Mouse (Mus musculus) left cerebral cortex, postnatal 25 days (tissue): ENCODE measurements around the gene Vsig2. TPM values are rescaled to one million over a fixed set of nuclear protein-coding genes. Genes with fewer than 3 reads are reported as not detected.

ENCODE experiments used
- DNase-seq, 2 experiments: peaks; one replicate each; pipeline ENCODE4 v3.0.0; 2022; ENCODE audit warnings: low spot score in 2 of 2, mixed read lengths in 1 of 2
- intact Hi-C: fragments of 180-260 bp; cut with DNase I; formaldehyde crosslinking; loops from one replicate; pipeline ENCODE4 v1.15.1; 2025
- total RNA-seq, 2 experiments: library from RNA; stranded (reverse); gene quantifications; 2 replicates each; pipeline ENCODE4 v1.2.3; 2021

Vsig2 gene
- total RNA-seq, result 1 to 10 TPM; 3.5 to 4.4 TPM

DNA sequence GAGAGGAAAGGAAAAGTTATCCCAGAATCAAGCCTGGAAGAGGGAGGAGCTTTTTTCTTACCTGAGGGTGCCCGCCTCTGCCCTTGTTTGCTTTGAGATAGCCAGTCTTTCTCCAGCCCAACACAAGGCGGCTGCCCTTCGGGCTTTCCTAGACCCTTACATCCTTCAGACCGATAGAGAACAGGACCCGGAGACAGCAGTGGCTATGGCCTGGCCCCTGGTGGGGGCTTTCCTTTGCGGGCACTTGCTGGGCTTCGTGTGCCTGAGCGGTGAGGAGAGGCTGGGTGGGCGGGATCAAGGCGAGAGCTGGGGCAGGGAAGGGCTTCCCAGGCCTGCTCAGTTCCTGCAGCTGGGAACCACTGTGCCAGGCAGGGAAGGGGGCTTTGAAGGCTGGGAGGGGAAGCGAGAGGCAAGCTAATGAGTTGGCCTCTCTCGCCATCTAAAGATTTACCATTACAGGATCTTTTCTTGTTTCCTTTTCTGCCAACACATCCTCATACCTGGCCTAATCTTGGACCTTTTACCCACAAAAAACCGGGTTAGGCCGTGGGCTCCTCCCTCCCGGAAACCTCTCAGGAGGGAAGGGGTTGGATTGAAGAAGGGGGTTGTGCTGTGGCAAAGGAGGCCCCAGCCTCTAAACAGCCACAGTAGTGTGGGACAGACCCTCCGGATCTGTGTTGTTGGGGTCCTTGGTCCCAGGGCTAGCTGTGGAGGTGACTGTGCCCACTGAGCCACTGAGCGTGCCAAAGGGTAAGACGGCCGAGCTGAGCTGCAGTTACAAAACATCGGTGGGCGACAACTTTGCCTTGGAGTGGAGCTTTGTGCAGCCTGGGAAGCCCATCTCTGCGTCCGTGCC, at the start of gene Vsig2:
Gene Vsig2 (plus strand): TSS at position 86 of the 856 bp plus-strand sequence.
- intact Hi-C loops, result no loop called here
- no peak for DNase-seq

DNA sequence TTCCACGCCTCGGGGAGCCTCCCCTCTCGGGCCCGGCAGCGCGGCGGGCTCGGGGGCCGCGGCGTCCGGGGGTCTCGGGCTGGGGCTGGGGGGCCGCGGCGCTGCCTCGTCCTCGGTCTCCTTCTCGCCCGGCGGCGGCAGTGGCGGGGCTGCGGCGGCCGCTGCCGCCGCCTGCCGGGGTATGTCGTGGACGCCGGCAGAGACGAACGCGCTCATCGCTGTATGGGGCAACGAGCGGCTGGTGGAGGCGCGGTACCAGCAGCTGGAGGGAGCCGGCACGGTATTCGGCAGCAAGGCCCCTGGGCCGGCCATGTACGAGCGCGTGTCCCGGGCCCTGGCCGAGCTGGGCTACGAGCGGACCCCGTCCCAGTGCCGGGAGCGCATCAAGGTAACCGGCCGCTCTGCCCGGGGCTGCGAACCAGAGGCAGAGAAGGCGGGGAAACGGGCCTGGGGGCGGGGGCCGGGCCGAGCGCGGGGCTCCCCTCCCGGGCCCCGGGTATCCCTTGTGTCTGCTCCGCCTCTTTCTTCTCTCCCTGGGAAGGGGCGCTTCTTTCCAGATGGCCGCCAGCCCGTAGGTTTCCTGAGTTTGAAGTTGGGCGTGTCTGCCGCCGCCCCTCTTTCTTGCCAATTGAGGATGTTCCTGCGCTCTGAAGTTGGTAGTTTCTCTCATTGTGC, 49.5 kb upstream of the Vsig2 start:
- peak; percentile 29 to 40 for DNase-seq
- intact Hi-C loops, result no loop called here

DNA sequence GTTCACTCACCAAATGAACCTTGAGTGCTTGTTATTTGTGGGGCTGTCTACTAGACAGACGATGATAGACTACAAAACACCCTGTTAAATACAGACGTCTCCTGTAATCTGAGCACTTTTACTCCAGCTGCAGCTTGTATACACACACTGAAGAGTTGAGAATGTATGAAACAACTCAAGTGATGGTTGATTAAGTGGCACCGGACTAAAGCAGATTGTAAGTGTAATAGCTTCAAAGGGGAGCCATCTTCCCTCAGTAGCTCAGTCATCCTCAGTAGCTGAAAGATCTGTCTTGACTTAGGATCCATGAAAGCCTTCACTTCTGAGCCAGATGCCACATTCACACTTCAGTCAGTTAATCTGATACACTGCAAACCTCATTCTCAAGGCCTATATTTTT, 43.3 kb upstream of the Vsig2 start:
- DNase-seq, result no peak
- intact Hi-C loops, result no loop called here

DNA sequence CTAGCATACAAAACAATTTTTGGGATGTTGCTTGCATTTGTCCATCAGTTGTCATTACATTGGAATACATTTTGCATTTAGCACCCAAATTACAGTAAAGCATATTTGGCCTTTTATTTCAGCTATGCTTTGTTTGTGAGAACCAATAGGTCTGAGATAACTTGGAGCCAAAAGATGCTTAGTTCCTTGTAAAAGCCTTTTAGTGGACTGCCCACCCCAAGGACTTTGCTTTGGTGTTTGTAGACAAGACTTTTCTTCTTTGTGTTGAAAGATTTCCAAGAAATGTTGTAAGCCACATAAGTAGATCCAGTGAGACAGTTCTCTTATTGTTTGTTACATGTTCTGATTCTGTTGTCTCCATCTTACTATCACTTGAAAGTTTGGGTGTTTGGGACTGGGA, 42.7 kb upstream of the Vsig2 start:
- intact Hi-C loops, result no loop called here

DNA sequence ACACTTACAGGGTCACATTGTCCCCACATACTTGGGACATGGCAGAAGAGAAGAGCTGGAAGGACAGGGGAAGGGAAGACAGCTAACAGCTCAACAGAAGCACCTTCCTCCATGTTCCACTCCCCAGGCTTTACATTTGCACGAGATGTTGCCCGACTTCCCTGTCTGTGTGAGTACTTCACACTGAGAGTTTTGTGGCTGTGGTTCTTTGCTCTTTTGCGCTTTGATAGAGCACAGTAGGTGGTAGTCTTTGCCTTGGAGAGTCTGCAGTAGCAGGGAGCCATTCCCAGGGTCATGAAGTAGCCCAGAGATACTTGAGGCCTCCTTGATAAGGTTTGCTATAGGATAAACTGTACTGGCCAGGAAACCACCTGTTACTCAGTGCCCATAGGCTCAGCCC, 38.9 kb upstream of the Vsig2 start:
- intact Hi-C loops, result no loop called here
- DNase-seq, result no peak

More for the DNA sequence above, 42.7 kb upstream of the Vsig2 start:
- DNase-seq, result no peak

DNA sequence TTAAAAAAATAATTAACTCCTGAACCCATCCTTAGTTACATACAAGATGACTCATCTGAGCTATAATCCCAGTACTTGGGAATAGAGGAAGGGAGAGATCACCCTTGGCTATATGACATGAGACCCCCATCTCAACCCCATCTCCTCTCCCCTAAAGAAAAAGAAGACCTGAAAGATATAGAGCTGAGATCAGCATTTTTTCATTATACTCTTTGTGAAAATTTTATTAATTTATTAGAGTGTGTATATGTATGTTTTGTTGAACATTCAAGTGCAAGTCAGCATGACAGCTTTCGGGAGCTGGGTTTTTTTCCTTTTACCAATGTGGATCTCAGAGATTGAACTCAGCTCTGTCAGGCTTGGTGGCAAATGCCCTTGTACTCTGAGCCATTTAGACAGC, 37.9 kb upstream of the Vsig2 start:
- intact Hi-C loops, result no loop called here
- DNase-seq, result no peak

DNA sequence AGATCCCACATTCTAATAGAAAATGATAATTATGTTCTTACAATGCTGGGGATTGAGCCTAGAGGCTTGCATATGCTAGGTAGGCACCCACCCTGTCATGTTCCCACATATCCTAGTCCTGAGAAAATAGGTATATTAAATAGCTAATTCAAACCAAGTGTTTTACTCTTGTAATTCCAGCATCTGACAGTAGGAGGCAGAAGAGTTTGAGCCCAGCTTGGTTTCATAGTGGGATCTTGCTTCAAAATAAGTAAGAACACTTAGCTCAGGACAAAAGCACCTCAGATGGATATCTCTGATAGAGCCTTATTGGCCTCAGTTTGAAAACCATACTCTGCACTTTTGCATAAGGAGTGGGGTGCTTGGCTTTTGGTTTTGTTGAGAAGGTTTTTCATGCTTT, 34.7 kb upstream of the Vsig2 start:
- intact Hi-C loops, result no loop called here
- DNase-seq, result no peak

DNA sequence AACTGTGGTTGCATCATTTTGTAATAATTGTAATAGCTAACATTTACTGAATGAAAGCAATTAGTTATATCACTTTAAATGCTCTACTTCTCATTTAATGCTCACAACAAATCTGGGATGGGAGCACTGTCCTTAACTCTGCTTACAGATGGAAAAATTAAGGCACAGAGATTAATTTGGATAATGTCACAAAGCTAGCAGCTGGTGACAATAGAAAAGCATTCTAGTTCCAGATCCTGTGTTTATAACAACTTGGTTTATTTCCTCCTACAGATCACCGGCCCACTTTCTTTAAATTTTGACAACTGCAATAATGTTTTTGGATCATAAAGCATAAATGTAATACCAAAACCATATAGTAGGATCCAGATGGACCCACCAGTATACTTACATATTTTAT, 33.0 kb upstream of the Vsig2 start:
- intact Hi-C loops, result no loop called here
- no peak for DNase-seq

DNA sequence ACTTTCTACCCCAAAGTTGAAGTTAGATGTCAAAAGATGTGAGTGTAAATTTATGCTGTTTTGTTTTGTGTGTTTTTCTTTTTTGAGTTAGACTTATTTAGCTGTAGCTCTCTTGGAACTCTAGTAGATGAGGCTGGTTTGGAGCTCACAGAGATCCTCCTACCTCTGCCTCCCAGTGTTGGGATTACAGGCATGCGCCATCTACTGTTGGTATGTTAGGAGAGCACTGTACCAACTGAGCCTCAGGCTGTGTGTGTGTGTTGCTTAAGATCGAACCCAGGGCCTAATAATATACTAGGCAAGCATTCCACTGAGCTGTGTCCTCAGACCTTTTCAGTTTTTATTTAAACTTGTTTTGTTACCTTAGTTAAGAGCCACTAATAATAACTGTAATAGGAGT, 27.0 kb upstream of the Vsig2 start:
- no peak for DNase-seq
- intact Hi-C loops, result no loop called here

DNA sequence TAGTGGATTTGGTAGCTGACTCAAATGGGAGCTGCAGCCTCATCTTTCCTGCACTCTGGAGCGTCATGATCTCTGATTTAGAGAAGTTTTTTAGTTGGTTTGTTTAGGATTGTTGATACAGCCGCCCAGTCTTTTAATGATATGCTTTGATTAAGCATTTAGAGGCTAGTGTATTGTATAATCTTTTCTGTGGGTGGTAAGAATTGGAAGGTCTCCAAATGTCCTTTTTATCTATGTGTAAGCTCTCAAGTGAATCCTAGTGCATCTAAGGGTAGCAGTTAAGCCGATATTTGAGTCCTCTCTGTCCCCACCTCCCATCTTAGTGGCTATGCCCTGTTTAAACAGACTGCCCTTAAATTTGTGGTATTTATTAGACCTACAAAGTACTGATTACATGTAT, 24.6 kb upstream of the Vsig2 start:
- intact Hi-C loops, result no loop called here
- no peak for DNase-seq

DNA sequence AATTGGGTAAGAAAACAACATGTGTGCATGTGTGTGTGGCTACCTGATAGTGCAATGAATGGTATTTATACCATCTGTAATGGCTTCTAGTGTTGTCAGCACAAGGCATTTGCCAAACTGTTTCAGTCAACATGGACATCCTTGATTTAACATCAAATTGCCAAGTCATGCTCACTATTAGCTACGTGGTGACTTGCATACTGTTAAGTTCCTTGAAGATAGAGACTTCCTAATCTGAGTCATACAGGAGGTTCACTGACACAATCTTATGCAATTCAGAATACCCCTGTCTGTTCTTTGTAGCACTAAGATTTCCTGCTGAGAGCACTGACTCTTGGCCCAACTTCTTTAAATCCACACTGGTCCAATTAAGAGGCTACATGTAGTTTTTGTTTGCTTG, 21.6 kb upstream of the Vsig2 start:
- DNase-seq, result no peak
- intact Hi-C loops, result no loop called here

DNA sequence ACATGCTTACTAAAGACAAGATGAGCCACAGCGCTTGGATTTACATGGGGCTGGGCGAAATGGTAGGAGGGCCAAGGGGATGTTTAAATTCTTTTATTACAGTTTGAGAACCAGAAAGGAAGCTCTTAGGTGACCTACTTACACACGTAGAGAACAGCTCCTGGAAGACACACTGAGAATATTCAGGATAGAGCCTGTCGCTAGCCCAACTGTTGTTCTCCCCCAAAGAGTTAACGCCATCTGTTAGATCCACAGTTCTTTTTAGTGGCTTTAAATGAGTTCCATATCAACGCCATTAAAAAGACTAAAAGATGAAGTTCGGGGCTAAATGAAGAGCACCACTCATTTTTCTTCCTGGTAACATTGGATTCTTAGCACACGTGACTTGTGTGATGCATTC, 20.1 kb upstream of the Vsig2 start:
- intact Hi-C loops, result no loop called here
- DNase-seq, result peak; percentile 37 to 78

DNA sequence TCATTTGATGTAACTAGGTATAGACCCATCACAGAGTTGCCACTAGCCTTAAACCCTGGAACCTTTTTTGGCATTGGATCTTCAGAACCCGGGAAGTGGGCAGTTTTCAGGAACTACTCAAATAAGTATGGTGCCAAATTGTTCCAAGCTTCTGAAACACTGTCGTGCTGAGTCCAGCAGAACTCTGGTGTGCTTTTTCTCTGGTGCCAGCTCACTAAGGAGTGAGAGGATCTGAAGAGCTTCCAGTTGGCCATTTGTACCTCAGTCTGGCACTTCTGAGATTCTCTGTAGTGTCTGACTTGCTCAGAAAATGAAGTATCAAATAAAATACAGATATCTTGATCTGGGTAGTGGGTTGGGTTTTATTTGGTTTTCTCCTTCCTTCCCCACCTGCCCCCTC, 19.1 kb upstream of the Vsig2 start:
- intact Hi-C loops, result no loop called here

DNA sequence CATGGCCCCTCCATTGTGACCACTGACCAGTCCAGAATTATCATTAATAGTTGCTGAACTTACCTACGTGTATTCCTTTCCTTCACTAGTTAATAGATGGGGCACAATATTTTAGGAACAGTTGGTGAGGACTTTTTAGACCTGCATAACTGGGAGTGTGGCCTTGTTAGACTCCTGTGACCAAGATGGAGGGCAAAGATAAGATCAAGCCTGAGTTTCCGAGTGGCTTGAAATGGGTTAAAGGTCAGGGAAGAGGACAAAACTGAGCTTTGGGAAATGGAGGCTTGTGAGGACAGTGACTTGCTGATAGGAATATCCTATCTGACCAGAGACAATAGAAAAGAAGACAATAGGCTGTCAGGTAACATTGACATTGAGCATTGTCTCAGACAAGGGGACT, 13.6 kb upstream of the Vsig2 start:
- no peak for DNase-seq
- intact Hi-C loops, result no loop called here

More for the DNA sequence above, 19.1 kb upstream of the Vsig2 start:
- no peak for DNase-seq

DNA sequence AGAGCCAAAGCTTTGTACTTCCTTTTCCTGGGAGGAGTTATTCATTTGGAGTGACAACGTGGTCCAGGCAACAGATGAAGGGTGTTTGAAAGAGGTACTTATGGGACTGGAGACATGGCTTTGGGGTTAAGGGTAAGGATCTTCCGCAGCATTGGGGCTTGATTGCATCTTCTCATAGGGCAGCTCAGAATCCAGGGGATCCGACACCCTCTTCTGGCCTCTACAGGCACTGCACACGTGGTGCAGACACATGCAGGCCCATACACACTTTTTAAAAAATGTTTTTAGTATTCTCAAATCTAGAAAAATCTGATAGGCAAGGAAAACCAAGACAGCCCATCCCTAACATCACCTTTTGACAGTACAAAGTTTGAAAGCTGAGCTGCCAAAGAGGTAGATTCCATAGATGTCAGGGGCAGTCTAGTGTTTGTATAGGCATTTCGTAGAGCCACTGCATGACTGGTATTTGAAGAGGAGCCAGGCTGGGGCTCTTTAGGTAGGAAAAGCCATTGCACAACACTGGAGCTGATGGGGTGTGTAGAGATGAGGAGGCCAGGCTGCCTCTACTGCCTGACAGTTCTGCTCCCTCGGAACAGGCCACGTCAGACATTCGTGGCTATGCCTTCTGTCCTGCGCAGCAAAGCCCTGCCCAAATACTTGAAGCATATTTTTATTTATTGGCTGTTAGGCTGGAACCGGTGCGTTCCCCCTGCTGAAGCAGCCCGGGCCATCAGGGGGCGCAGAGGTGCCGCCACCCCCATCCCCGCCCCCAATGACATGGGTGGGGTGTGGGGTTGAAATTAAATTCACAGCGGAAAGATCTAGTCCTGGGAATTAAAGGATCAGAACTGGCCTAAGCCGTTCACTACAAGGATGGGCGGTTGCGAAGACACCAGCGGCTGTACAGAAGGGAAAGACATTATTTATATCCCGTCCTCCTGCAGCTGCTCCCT, 12.3 kb upstream of the Vsig2 start:
- DNase-seq, result no peak
- intact Hi-C loops, result no loop called here

DNA sequence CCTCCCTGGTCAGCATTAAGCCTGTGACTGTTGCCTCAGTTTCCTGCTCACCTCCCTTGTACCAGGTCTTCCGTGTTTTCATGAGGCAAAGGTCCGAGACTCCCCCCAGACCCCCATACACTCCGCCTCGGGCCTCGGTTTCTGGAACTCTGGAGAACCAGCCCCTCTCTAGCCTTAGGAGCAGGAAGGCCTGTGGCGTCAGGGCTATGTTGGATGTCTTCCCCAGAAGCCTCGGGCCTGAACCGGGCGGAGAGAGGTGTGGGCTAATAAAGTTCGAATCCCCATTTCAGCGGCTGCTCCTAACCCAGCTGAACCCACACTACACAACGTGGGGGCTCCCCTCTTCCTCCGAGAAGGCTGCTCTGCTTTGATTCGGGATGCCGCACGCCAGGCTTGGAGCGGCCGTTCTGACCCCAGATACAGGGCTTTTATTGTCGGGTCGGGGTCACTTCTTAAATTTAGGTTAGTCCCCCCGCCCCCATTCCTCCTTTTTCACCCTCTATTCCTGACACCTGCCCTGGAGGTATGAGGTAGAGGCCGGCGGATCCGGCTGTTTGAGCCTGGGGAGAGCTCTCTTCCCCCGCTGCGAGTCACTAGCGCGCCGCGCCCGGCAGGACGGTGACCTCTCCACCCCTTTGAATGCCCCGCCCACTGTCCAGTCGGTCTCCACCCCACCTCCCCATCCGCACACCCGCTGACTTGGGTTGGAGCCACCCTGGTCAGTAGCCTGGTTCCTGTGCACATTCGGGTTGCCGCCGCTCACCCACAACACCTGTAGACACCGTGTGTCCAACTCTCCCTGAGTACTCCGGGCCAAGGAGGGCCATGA, 11.4 kb upstream of the Vsig2 start, which contains the start of gene Esam:
Gene Esam (plus strand): TSS at position 683 of the 829 bp plus-strand sequence.
- intact Hi-C loops, result no loop called here
- no peak for DNase-seq

DNA sequence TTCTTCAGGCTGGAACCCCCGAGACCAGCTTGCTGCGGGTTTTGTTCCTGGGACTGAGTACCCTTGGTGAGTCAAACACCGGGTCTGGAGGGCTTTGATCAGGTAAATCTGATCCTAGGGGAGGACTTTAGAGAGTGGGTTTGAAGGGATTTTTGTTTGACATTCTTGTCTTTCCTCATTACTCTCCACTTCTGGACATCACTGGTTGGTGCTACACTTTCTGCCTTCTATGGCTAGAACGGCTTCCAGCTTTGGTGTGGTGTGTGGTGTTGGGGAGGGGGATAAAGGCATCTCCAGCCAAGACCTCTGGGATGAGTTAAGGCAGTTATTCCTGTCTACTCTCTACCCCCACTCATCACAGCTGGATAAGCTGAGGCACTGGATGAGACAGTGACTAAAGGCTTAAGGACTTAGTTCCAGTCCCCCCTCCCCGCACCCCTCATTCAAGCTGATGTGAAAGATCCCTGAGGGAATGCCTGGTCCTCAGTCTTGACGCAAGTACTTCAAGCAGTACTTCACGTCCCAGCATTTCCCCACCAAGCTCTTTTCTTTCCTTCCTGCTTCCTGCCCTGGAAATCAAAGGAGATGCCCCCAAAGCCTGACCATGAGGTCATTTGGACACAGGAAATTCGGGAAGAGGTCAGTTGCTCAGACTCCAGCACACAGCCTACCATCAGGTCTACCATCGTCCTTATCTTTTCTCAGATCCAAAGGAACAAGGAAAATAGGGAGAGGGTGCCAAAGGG, 10.7 kb upstream of the Vsig2 start:
- intact Hi-C loops, result no loop called here
- no peak for DNase-seq

DNA sequence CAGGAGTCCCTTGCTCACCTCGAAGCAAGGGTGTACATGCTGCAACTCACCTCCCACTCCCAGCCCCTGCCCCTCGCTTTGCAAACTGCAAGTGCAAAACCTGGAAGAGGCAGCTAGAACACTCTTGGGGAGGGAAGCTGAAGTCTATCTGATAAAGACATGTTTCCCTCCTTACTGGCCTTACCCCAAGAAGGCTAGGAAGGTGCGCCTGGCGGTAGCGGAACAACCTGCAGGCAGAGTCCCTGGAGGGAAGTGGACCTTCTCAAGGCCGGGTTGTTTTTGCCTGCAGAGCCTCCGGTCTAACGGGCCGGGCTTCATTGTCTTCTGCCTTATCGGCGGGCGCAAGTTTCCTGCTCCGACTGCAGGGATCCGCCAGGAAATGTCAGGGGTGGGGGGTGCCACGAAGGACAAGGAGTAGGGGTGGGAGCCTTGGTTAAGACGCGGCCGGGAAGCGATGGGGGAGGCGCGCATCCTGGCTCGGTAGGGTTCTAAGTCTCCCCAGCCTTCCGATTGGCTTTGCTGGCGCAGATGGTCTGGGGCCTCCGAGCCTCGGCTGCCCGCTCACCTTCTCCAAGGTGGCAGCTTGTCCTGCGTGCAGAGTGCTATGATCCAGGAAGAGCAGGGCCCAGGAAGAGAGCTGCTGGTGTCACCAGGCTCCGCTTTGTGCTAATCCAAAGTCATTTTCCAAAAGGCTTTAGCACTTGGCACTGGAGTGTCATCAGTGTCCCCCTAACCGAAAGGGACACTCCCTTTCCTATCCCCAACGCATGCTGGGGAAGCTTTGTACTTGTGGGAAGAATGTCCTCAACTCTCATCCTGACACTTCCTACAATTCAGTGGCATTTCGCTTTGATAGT, 8.8 kb upstream of the Vsig2 start:
- intact Hi-C loops, result no loop called here
- no peak for DNase-seq
